Mouse (Mus musculus): ENCODE results near the gene Cux1. TPM values are rescaled to one million over a fixed set of nuclear protein-coding genes. Genes with fewer than 3 reads are reported as not detected.

Gene Cux1
- total RNA-seq, 4 experiments from 2014 or later = 88.2 to 135 (median 105) TPM

Small RNAs within 50 kb of the gene (microRNA-seq; reads per million reads assigned to microRNA genes)
- gene Mir721 = 0 reads per million in 2 experiments

Other genes with a start within 250 kb of the Cux1 start
- gene Myl10, start 125.7 kb upstream of the Cux1 start, total RNA-seq (2022) = not detected